Mouse (Mus musculus) macrophage (primary cell): ENCODE results near the gene Polr3a. TPM values are rescaled to one million over a fixed set of nuclear protein-coding genes. Genes with fewer than 3 reads are reported as not detected.

Experiments
- H3K27ac ChIP-seq: fragments of 350-480 bp; formaldehyde crosslinking; 2 replicates; pipeline ENCODE4 v1.9.0; 2021
- H3K36me3 ChIP-seq: fragments of 350-480 bp; formaldehyde crosslinking; 2 replicates; pipeline ENCODE4 v1.9.0; 2021; ENCODE audit errors: inconsistent target
- H3K4me3 ChIP-seq: fragments of 350-480 bp; formaldehyde crosslinking; 2 replicates; pipeline ENCODE4 v1.9.0; 2021; ENCODE audit errors: inconsistent target
- H3K79me2 ChIP-seq: fragments of 350-480 bp; formaldehyde crosslinking; 2 replicates; pipeline ENCODE4 v1.9.0; 2021; ENCODE audit errors: inconsistent target
- WGBS: methylation state at CpG from one replicate; pipeline ENCODE4 v1.1.7; 2026; ENCODE audit warnings: inconsistent platforms; ENCODE audit not compliant: missing documents; 5-methylcytosine and 5-hydroxymethylcytosine counted together
- polyA plus RNA-seq: library from polyadenylated mRNA; stranded (reverse); fragments of 250-400 nt; gene quantifications from 3 replicates; pipeline ENCODE4 v1.2.4, GENCODE M21; 2018; ENCODE audit warnings: inconsistent platforms
- total RNA-seq, 78 experiments: library from RNA; depleted of rRNA; stranded (reverse); fragments of 250-400 nt; gene quantifications; 1 replicate in 9 of 78; 2 replicates in 24 of 78; 3 replicates in 43 of 78; 4 replicates in 2 of 78; pipeline ENCODE4 v1.2.4; 2018; ENCODE audit warnings: inconsistent platforms in 56 of 78

Polr3a gene
- 100 to 1,000 TPM in 1 of 26 experiments, 10 to 100 TPM in 25; 22.2 to 107 (median 67.7) TPM for total RNA-seq (2018; cell fraction: chromatin; rRNA removed)
- total RNA-seq (2018; cell fraction: cytosol; rRNA removed): 10 to 100 TPM in 22 of 26 experiments, 1 to 10 TPM in 4; 6.4 to 18.3 (median 12.9) TPM
- 10 to 100 TPM; 17.6 to 59.1 (median 38.6) TPM for total RNA-seq (2018; cell fraction: nucleus; rRNA removed)
- 9.7 to 12.3 TPM (median 11.3 TPM) in 3 replicates for polyA plus RNA-seq

DNA sequence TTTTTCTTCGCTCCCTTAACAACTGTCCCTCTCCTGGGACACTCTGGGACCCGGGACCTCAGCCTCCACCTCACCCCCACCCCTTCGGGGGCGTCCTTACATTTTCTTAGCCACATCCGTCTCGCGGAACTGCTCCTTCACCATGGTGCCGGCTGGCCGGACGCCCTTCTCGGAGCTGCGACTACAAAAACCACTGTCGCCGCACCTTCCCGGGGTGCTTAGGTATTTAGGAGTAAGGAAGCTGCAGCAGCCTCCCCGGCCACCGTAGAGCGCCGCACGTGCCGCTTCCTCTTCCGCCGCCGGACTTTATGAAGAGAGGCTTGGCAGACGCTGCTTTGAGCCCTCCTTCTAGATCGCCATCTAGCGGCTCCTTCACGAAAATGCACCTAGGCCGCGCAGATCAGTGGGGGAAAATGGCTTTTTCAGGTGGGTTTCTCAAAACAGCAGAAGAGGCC, at the start of gene Polr3a, which contains the start of gene Rps24:
Gene Polr3a, minus strand, starts transcription at position 286 of the 455 bp plus-strand sequence.
Gene Rps24, plus strand, starts transcription at position 353 of the 455 bp plus-strand sequence.
- H3K4me3 ChIP-seq: peak within 1 kb of the TSS; percentile 99
- H3K79me2 ChIP-seq: peaks cover 35% of the 10 kb centered on the region
- under 1% methylated on average over 30 of the region's 30 CpGs for WGBS
- H3K27ac ChIP-seq: peak within 1 kb of the TSS; percentile 39
- peaks cover 24% of the 10 kb centered on the region for H3K36me3 ChIP-seq

GRCm38 (mm10) chr14:24534865-24535545, 48.1 kb upstream of the Polr3a start:
- Histone ChIP-seq H3K79me2 (no peaks in the 10 kb centered on the region), H3K36me3 (no peaks in the 10 kb centered on the region), H3K27ac (no peak overlapping the region), H3K4me3 (no peak overlapping the region)
- 88% methylated on average over 9 of the region's 9 CpGs for WGBS

DNA sequence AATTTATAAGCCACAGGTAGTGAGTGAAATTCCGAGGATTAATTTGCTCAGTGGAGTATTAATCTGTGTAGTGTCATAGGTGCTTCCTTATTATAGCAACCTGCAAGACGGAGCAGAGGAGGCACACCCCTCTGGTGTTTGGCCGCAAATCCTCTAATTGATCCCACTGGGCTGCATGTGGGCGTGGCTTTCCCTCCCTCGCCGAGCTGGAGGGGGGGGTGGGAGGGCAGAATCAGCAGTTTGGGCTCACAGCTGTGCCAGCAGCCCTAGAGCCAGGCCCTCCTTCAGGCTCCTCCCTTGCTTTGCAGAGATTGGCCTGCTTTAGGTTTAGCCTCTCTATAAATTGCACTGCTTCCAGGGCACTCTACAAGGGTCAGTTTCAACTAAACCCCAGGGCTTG, 43.4 kb upstream of the Polr3a start:
- Histone ChIP-seq H3K79me2 (no peaks in the 10 kb centered on the region), H3K36me3 (no peaks in the 10 kb centered on the region), H3K27ac (no peak overlapping the region), H3K4me3 (no peak overlapping the region)
- 19% methylated on average over 6 of the region's 6 CpGs for WGBS

GRCm38 (mm10) chr14:24526440-24526839, 39.6 kb upstream of the Polr3a start:
- 89% methylated on average over 10 of the region's 10 CpGs for WGBS
- no peaks in the 10 kb centered on the region for H3K79me2 ChIP-seq
- H3K36me3 ChIP-seq: no peaks in the 10 kb centered on the region
- H3K27ac ChIP-seq: no peak overlapping the region
- H3K4me3 ChIP-seq: no peak overlapping the region

- no peaks in the 10 kb centered on the region for H3K79me2 ChIP-seq
- no peak overlapping the region for H3K27ac ChIP-seq
- H3K4me3 ChIP-seq: no peak overlapping the region
- 89% methylated on average over 10 of the region's 10 CpGs for WGBS
- H3K36me3 ChIP-seq: no peaks in the 10 kb centered on the region
These were observed 39.0 kb upstream of the Polr3a start for GRCm38 (mm10) chr14:24525677-24526415.

- Histone ChIP-seq H3K27ac (no peak overlapping the region), H3K4me3 (no peak overlapping the region), H3K36me3 (no peaks in the 10 kb centered on the region), H3K79me2 (no peaks in the 10 kb centered on the region)
- 86% methylated on average over 3 of the region's 3 CpGs for WGBS
These were observed 38.3 kb upstream of the Polr3a start for GRCm38 (mm10) chr14:24525137-24525536.

GRCm38 (mm10) chr14:24521597-24521996, 34.7 kb upstream of the Polr3a start:
- Histone ChIP-seq H3K79me2 (no peaks in the 10 kb centered on the region), H3K36me3 (no peaks in the 10 kb centered on the region), H3K27ac (no peak overlapping the region), H3K4me3 (no peak overlapping the region)
- 83% methylated on average over 8 of the region's 8 CpGs for WGBS

- Histone ChIP-seq H3K79me2 (no peaks in the 10 kb centered on the region), H3K4me3 (no peak overlapping the region), H3K36me3 (no peaks in the 10 kb centered on the region), H3K27ac (no peak overlapping the region)
- WGBS: 93% methylated on average over 6 of the region's 6 CpGs
These were observed 25.8 kb upstream of the Polr3a start for GRCm38 (mm10) chr14:24512527-24513161.

GRCm38 (mm10) chr14:24510679-24511078, 23.8 kb upstream of the Polr3a start:
- H3K4me3 ChIP-seq: no peak overlapping the region
- H3K27ac ChIP-seq: no peak overlapping the region
- WGBS: 94% methylated on average over 2 of the region's 2 CpGs
- H3K79me2 ChIP-seq: no peaks in the 10 kb centered on the region
- no peaks in the 10 kb centered on the region for H3K36me3 ChIP-seq

- H3K4me3 ChIP-seq: no peak overlapping the region
- H3K79me2 ChIP-seq: no peaks in the 10 kb centered on the region
- 100% methylated on average over 1 of the region's 1 CpGs for WGBS
- no peaks in the 10 kb centered on the region for H3K36me3 ChIP-seq
- H3K27ac ChIP-seq: no peak overlapping the region
These were observed 23.4 kb upstream of the Polr3a start for GRCm38 (mm10) chr14:24510218-24510617.

DNA sequence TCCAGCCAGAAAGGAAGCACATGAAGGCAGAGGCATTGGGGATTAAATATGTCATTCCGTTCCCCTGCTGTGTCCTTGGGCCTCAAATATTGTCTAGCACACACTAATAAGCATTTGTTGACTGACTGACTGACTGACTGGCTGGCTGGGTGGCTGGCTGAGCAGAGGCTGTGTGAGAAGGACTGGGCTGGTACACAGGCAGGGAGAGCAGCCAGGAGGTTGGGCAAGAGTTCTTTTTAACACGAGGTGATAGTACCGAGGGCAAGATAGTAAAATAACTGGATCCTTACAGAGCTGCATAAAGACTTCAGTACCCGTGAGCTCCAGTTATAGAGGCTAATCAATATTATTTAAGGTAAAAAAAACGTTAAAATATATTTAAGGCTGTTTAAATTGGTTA, 22.7 kb upstream of the Polr3a start:
- H3K36me3 ChIP-seq: no peaks in the 10 kb centered on the region
- no peak overlapping the region for H3K27ac ChIP-seq
- H3K4me3 ChIP-seq: no peak overlapping the region
- no peaks in the 10 kb centered on the region for H3K79me2 ChIP-seq
- WGBS: 79% methylated on average over 5 of the region's 5 CpGs

DNA sequence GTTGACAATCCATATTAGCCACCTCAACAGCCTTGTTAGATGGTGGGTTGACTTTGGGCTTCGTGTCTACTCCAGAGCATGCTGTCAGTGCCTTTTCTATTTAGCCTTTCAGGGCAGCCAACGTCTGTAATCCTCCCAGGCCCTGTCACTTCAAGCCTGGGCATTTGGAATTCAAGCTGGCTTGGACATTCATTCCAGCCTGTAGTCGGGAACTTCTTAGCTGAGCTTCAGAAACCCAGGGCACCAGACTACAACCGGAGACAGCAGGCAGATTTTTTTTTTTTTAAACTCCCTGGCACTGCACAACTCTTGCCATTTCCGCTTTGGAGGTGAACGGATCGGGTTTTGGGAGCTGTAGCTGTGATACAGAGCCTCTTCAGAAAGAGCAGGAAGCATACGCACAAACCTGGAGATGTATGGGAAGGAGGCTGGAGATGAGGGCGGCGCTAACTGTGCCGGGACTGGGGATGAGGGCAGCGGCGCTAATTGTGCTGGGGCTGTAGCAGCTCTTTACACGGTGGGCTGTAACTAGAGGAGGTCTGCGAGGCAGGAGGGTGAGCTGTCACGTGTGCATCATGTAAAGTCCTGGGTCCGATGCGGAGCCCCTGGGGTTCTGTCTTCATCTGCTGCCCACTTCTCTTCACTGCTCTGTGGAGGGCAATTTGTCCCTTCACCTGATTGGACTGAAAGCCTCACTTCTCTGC, 21.4 kb upstream of the Polr3a start:
- Histone ChIP-seq H3K4me3 (no peak overlapping the region), H3K79me2 (no peaks in the 10 kb centered on the region), H3K27ac (no peak overlapping the region), H3K36me3 (no peaks in the 10 kb centered on the region)
- 20% methylated on average over 17 of the region's 18 CpGs for WGBS

GRCm38 (mm10) chr14:24507452-24508069, 20.7 kb upstream of the Polr3a start:
- Histone ChIP-seq H3K4me3 (no peak overlapping the region), H3K79me2 (no peaks in the 10 kb centered on the region), H3K36me3 (no peaks in the 10 kb centered on the region), H3K27ac (no peak overlapping the region)
- whole genome bisulfite sequencing: 24% methylated on average over 14 of the region's 14 CpGs

GRCm38 (mm10) chr14:24501256-24501655, 14.4 kb upstream of the Polr3a start:
- peaks cover 30% of the 10 kb centered on the region for H3K36me3 ChIP-seq
- WGBS: 91% methylated on average over 4 of the region's 4 CpGs
- H3K4me3 ChIP-seq: no peak overlapping the region
- H3K79me2 ChIP-seq: no peaks in the 10 kb centered on the region; the same call in 1 of the 2 replicates
- no peak overlapping the region for H3K27ac ChIP-seq
